Mouse (Mus musculus) adipocyte (in vitro differentiated cells): ENCODE data around the gene Gimap9.
"Not testable (repeated sequence)": the region's sequence is repeated elsewhere in the genome, so short reads cannot be mapped to it uniquely, and the experiment has no call there.

Source experiments
- DNase-seq: peaks from one replicate; pipeline ENCODE4 v3.0.0-alpha.2; 2016; ENCODE audit warnings: low spot score

Gimap9 gene

GRCm38 (mm10) chr6:48665471-48665870 lies 10.5 kb upstream of the Gimap9 start:
- no peak for DNase-seq

- DNase-seq: no peak
Observed at GRCm38 (mm10) chr6:48666159-48666586, 9.8 kb upstream of the Gimap9 start.

- no peak for DNase-seq
Observed at GRCm38 (mm10) chr6:48668022-48668421, 7.9 kb upstream of the Gimap9 start.

- DNase-seq: no peak
Observed at GRCm38 (mm10) chr6:48669446-48669969, 6.4 kb upstream of the Gimap9 start.

- no peak for DNase-seq
Observed at GRCm38 (mm10) chr6:48674291-48675058, 1.5 kb upstream of the Gimap9 start.

- DNase-seq: peak; percentile 8
Observed at GRCm38 (mm10) chr6:48675400-48675930, 464 bp upstream of the Gimap9 start.

GRCm38 (mm10) chr6:48676860-48677415 lies 1.0 kb downstream of the Gimap9 start:
- no peak for DNase-seq

GRCm38 (mm10) chr6:48677492-48678345 lies 1.8 kb downstream of the Gimap9 start:
- DNase-seq: no peak

- DNase-seq: no peak
Observed at GRCm38 (mm10) chr6:48678391-48678790, 2.5 kb downstream of the Gimap9 start.

- DNase-seq: no peak
Observed at GRCm38 (mm10) chr6:48679701-48680100, 3.8 kb downstream of the Gimap9 start.

GRCm38 (mm10) chr6:48680421-48680820 lies 4.5 kb downstream of the Gimap9 start:
- DNase-seq: no peak

- no peak for DNase-seq
Observed at GRCm38 (mm10) chr6:48681472-48682090, 5.7 kb downstream of the Gimap9 start.

GRCm38 (mm10) chr6:48682271-48682670 lies 6.3 kb downstream of the Gimap9 start:
- DNase-seq: no peak

GRCm38 (mm10) chr6:48683263-48683821 lies 7.4 kb downstream of the Gimap9 start:
- DNase-seq: not testable (repeated sequence)

GRCm38 (mm10) chr6:48684319-48684718 lies 8.4 kb downstream of the Gimap9 start, which contains the start of gene Gimap4:
Gimap4 (plus strand) TSS chr6:48684549.
- DNase-seq: no peak

GRCm38 (mm10) chr6:48684806-48685205 lies 8.9 kb downstream of the Gimap9 start:
- no peak for DNase-seq

GRCm38 (mm10) chr6:48685251-48685650 lies 9.3 kb downstream of the Gimap9 start:
- DNase-seq: no peak

- no peak for DNase-seq
Observed at GRCm38 (mm10) chr6:48685694-48686665, 10.1 kb downstream of the Gimap9 start.

- no peak for DNase-seq
Observed at GRCm38 (mm10) chr6:48687077-48687476, 11.1 kb downstream of the Gimap9 start.

GRCm38 (mm10) chr6:48689320-48689719 lies 13.4 kb downstream of the Gimap9 start:
- no peak for DNase-seq
